Mouse (Mus musculus) bone marrow macrophage, adult 2 months (primary cell): ENCODE measurements around the gene Slc23a2. TPM values are rescaled to one million over a fixed set of nuclear protein-coding genes. Genes with fewer than 3 reads are reported as not detected.

Experiments used
- H3K27ac ChIP-seq: 2 replicates; pipeline ENCODE4 v1.5.1; 2012; ENCODE audit warnings: low read depth, low read length; ENCODE audit not compliant: insufficient read depth
- H3K4me1 ChIP-seq: 2 replicates; pipeline ENCODE4 v1.6.1; 2012; ENCODE audit warnings: low read length; ENCODE audit not compliant: control insufficient read depth, insufficient read depth
- H3K4me3 ChIP-seq: 2 replicates; pipeline ENCODE4 v1.5.1; 2012; ENCODE audit warnings: mild to moderate bottlenecking, low read length, moderate library complexity; ENCODE audit not compliant: insufficient read depth
- CTCF ChIP-seq: IDR thresholded peaks from 2 replicates; pipeline ENCODE4 v1.5.1; 2012; ENCODE audit warnings: low read depth, mild to moderate bottlenecking, low read length, moderate library complexity
- POLR2A ChIP-seq: IDR thresholded peaks from 2 replicates; pipeline ENCODE4 v1.6.1; 2012; ENCODE audit warnings: mild to moderate bottlenecking, low read depth, low read length, borderline replicate concordance
- polyA plus RNA-seq: library from polyadenylated mRNA; stranded (reverse); fragments of >200 nt; gene quantifications from 2 replicates; pipeline ENCODE4 v1.2.4, GENCODE M21; 2012; ENCODE audit not compliant: missing spikeins, insufficient read depth, insufficient read length

Slc23a2 gene
- polyA plus RNA-seq, 1 experiment, result 53.5 TPM

- no peak overlapping the region for H3K27ac ChIP-seq
- no peak overlapping the region for H3K4me3 ChIP-seq
- H3K4me1 ChIP-seq, result peaks cover 40% of the 10 kb centered on the region
- TF ChIP-seq POLR2A, result no peak
- no peak for TF ChIP-seq CTCF
Measured at GRCm38 (mm10) chr2:132003916-132004315, 141.0 kb downstream of the Slc23a2 start.

Other genes with a start within 250 kb of the Slc23a2 start
- 27.2 and 28.1 TPM in 2 replicates for gene Prnp, start 235.2 kb downstream of the Slc23a2 start, polyA plus RNA-seq
- gene Prn, start 235.2 kb downstream of the Slc23a2 start, polyA plus RNA-seq, result not detected in 2 replicates
- gene Prnd, start 194.2 kb downstream of the Slc23a2 start, polyA plus RNA-seq, result not detected in 2 replicates
- 136 and 155 TPM in 2 replicates for gene Rassf2, start 114.8 kb downstream of the Slc23a2 start, polyA plus RNA-seq
- 46.9 and 50.0 TPM in 2 replicates for gene Tmem230, start 102.7 kb upstream of the Slc23a2 start, polyA plus RNA-seq
- 318 and 323 TPM in 2 replicates for gene Pcna, start 108.2 kb upstream of the Slc23a2 start, polyA plus RNA-seq
- 45.9 and 57.8 TPM in 2 replicates for gene Cds2, start 118.0 kb upstream of the Slc23a2 start, polyA plus RNA-seq
- not detected in 2 replicates for gene Prokr2, start 240.3 kb upstream of the Slc23a2 start, polyA plus RNA-seq